16 mouse cellular contexts compared by ENCODE assay signal in the genomic region with DNA sequence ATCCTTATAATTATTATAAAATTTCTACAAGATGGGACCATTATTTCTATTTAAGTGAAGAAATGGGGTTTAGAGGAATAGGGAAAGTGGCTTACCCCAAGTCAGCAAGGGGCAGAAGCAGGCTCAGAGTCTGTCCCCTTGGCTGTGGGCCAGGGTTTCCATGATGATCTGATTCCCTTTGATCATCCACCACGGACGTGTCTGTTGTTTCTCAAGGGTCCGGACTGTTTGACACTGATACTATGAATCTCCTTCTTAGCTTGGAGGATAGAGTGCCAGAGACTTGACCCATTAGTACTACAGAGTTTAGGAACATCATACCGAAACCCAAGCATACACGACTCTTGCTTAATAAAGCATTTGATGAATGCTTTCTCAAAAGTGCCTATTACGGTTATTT.
DNase-seq lines count a peak whose midpoint lies in the region; ATAC-seq lines count a peak whose summit lies in the region.
"Had no signal": no experiment of that assay in that cellular context is flagged by ENCODE, and none has a peak within 500 bp of the region (broad histone marks: within the 10 kb centered on the region; RNA-seq: fewer than 3 reads in every experiment).

No protein-coding gene starts in this region.

- 0 out of 2 replicates have a peak, but pooled peaks cover 6% of the 10 kb centered on the region for H3K4me1 ChIP-seq in kidney, embryonic 16.5 days (ENCODE audit: insufficient read depth, low read length)
- H3K4me1 ChIP-seq in midbrain, embryonic 10.5 days, result no peaks in the 10 kb centered on the region
- H3K4me1 ChIP-seq in forebrain, embryonic 14.5 days (ENCODE audit: control insufficient read depth, insufficient read depth, low read length), result no peaks in the 10 kb centered on the region
- H3K4me1 ChIP-seq: forebrain, embryonic 10.5 days; hindbrain, embryonic 10.5 days; liver, embryonic 12.5 days had no signal

- no peaks in the 10 kb centered on the region for H3K9me3 ChIP-seq in kidney, embryonic 16.5 days (ENCODE audit: low read length)
- no peaks in the 10 kb centered on the region for H3K9me3 ChIP-seq in midbrain, embryonic 10.5 days (replicated peaks)
- no peaks in the 10 kb centered on the region for H3K9me3 ChIP-seq in forebrain, embryonic 14.5 days (replicated peaks; ENCODE audit: control insufficient read depth, low read length)
- H3K9me3 ChIP-seq: embryonic facial prominence, embryonic 12.5 days; forebrain, embryonic 10.5 days; heart, embryonic 12.5 days; hindbrain, embryonic 10.5 days; liver, embryonic 12.5 days had no signal

- H3K9ac ChIP-seq in kidney, embryonic 16.5 days (replicated peaks; ENCODE audit: low read length), result no peak overlapping the region
- H3K9ac ChIP-seq in forebrain, embryonic 14.5 days (ENCODE audit: low read length), result no peak overlapping the region
- H3K9ac ChIP-seq: embryonic facial prominence, embryonic 12.5 days; heart, embryonic 12.5 days; liver, embryonic 12.5 days had no signal

- no peaks in the 10 kb centered on the region for H3K27me3 ChIP-seq in kidney, embryonic 16.5 days (ENCODE audit: insufficient read depth, low read length)
- H3K27me3 ChIP-seq in midbrain, embryonic 10.5 days (ENCODE audit: low read depth, poor library complexity, severe bottlenecking), result no peaks in the 10 kb centered on the region
- no peaks in the 10 kb centered on the region for H3K27me3 ChIP-seq in forebrain, embryonic 14.5 days (replicated peaks; ENCODE audit: control insufficient read depth, insufficient read depth, low read length)
- H3K27me3 ChIP-seq: embryonic facial prominence, embryonic 12.5 days; heart, embryonic 12.5 days; liver, embryonic 12.5 days had no signal

- H3K36me3 ChIP-seq in kidney, embryonic 16.5 days (ENCODE audit: insufficient read depth, low read length), result no peaks in the 10 kb centered on the region
- H3K36me3 ChIP-seq in midbrain, embryonic 10.5 days, result no peaks in the 10 kb centered on the region
- no peaks in the 10 kb centered on the region for H3K36me3 ChIP-seq in forebrain, embryonic 14.5 days (ENCODE audit: control insufficient read depth, insufficient read depth, low read length)
- H3K36me3 ChIP-seq: embryonic facial prominence, embryonic 12.5 days; forebrain, embryonic 10.5 days; heart, embryonic 12.5 days; hindbrain, embryonic 10.5 days; liver, embryonic 12.5 days had no signal

- WGBS in kidney, embryonic 16.5 days, result 21% methylated on average over 6 of the region's 6 CpGs
- 85% methylated on average over 6 of the region's 6 CpGs for WGBS in midbrain, embryonic 10.5 days
- 73% methylated on average over 6 of the region's 6 CpGs for WGBS in forebrain, embryonic 14.5 days

- peak; percentile 44 to 68 for DNase-seq in adrenal gland, adult (ENCODE audit: inconsistent age in 2 of 2, low spot score in 1 of 2)
- DNase-seq in adrenal gland, postnatal 4 days (ENCODE audit: low spot score in 2 of 2), result no peak
- DNase-seq in kidney, adult 18-20 months, result no peak
- DNase-seq in right cerebral cortex, postnatal 4 days, result peak; percentile 7
- no peak for DNase-seq in right cerebral cortex, postnatal 36 days (ENCODE audit: low spot score in 2 of 2)
- DNase-seq in midbrain, embryonic 10.5 days (ENCODE audit: low spot score), result no peak
- DNase-seq in forebrain, embryonic 14.5 days (ENCODE audit: low spot score), result no peak
- DNase-seq: cerebellum, adult 8-10 months; gastrocnemius, adult 2 months; thymus, adult 18-20 months had no signal

- ATAC-seq in kidney, embryonic 16.5 days (ENCODE audit: low FRiP score, low TSS enrichment), result peak; percentile 82; the same call in 1 of the 2 replicates
- no peak for ATAC-seq in forebrain, embryonic 14.5 days
- ATAC-seq: liver, embryonic 12.5 days had no signal

- H3K27ac ChIP-seq in kidney, embryonic 16.5 days (ENCODE audit: low read length), result no peak overlapping the region
- no peak overlapping the region for H3K27ac ChIP-seq in midbrain, embryonic 10.5 days (replicated peaks)
- H3K27ac ChIP-seq in forebrain, embryonic 14.5 days (ENCODE audit: low read depth, low read length), result no peak overlapping the region
- H3K27ac ChIP-seq: embryonic facial prominence, embryonic 12.5 days; forebrain, embryonic 10.5 days; gastrocnemius, adult 2 months; hindbrain, embryonic 10.5 days; liver, embryonic 12.5 days had no signal

- H3K4me2 ChIP-seq in kidney, embryonic 16.5 days (replicated peaks; ENCODE audit: low read depth, low read length), result no peak overlapping the region
- no peak overlapping the region for H3K4me2 ChIP-seq in forebrain, embryonic 14.5 days (ENCODE audit: low read length)
- H3K4me2 ChIP-seq: embryonic facial prominence, embryonic 12.5 days; heart, embryonic 12.5 days; liver, embryonic 12.5 days had no signal

- no peak overlapping the region for H3K4me3 ChIP-seq in kidney, embryonic 16.5 days (ENCODE audit: low read length)
- H3K4me3 ChIP-seq in midbrain, embryonic 10.5 days, result no peak overlapping the region
- no peak overlapping the region for H3K4me3 ChIP-seq in forebrain, embryonic 14.5 days (ENCODE audit: low read depth, low read length)
- H3K4me3 ChIP-seq: embryonic facial prominence, embryonic 12.5 days; forebrain, embryonic 10.5 days; heart, embryonic 12.5 days; hindbrain, embryonic 10.5 days; liver, embryonic 12.5 days had no signal

Comparison
In these comparisons a context has a peak if more than half of its experiments do, and no peak if none do; other contexts are left out.
1. DNase-seq: peak in adrenal gland, adult (2 of 2) and right cerebral cortex, postnatal 4 days (single experiment); none in adrenal gland, postnatal 4 days (0 of 2), kidney, adult 18-20 months (single experiment), right cerebral cortex, postnatal 36 days (0 of 2), midbrain, embryonic 10.5 days (single experiment) and forebrain, embryonic 14.5 days (single experiment).